In genomic region chr12:15459429-15459828, GRCm38 (mm10) we compare ENCODE assay signal across 20 mouse cellular contexts.
DNase-seq lines count a peak whose midpoint lies in the region; TF ChIP-seq lines count a peak whose summit lies in the region.
"Had no signal": no experiment of that assay in that cellular context is flagged by ENCODE, and none has a peak within 500 bp of the region (broad histone marks: within the 10 kb centered on the region; RNA-seq: fewer than 3 reads in every experiment).

No protein-coding gene starts in this region.

- intact Hi-C loops in left cerebral cortex, adult 2 months (cut with DNase I): no loop called here
- intact Hi-C loops in left cerebral cortex, postnatal 10 days (cut with DNase I): no loop called here

- DNase-seq in frontal cortex, adult 2 months (ENCODE audit: extremely low spot score in 1 of 2, low spot score in 1 of 2): peak; percentile 30 to 46
- DNase-seq in frontal cortex, postnatal 10 days (ENCODE audit: low spot score in 2 of 2): no peak
- no peak for DNase-seq in left cerebral cortex, adult 2 months (ENCODE audit: extremely low spot score in 1 of 2, low spot score in 2 of 2)
- no peak for DNase-seq in left cerebral cortex, postnatal 10 days (ENCODE audit: extremely low spot score in 1 of 2, low spot score in 2 of 2)
- DNase-seq in right cerebral cortex, postnatal 25 days: peak; percentile 4
- no peak for DNase-seq in right cerebral cortex, postnatal 14 days
- DNase-seq in telencephalon, adult 2 months (ENCODE audit: low read depth, low spot score): peak; percentile 58
- no peak for DNase-seq in urinary bladder, adult 2 months (ENCODE audit: low spot score)
- DNase-seq: adrenal gland, postnatal 14 days; cerebellum, adult 18-20 months; embryo, embryonic 11 days; gastrocnemius, adult 2 months; gastrocnemius, postnatal 25 days had no signal

- H3K27ac ChIP-seq in left cerebral cortex, adult 2 months: peak overlapping the region; percentile 71; the same call in 1 of the 2 replicates
- H3K27ac ChIP-seq: embryonic facial prominence, embryonic 15.5 days; forebrain, embryonic 10.5 days; forebrain, embryonic 15.5 days; gastrocnemius, adult 2 months; hindbrain, embryonic 10.5 days; hindbrain, embryonic 14.5 days had no signal

- no peak for TF ChIP-seq CTCF in left cerebral cortex, adult 2 months (IDR thresholded peaks at IDR 0.05)

- no peak overlapping the region for H3K4me3 ChIP-seq in left cerebral cortex, adult 2 months
- H3K4me3 ChIP-seq: embryonic facial prominence, embryonic 15.5 days; erythroblast, embryonic 14.5 days; forebrain, embryonic 10.5 days; forebrain, embryonic 15.5 days; gastrocnemius, adult 2 months; heart, embryonic 12.5 days; hindbrain, embryonic 10.5 days had no signal

Comparison
In these comparisons a context has a peak if more than half of its experiments do, and no peak if none do; other contexts are left out.
1. DNase-seq: peak in frontal cortex, adult 2 months (2 of 2), right cerebral cortex, postnatal 25 days (single experiment) and telencephalon, adult 2 months (single experiment); none in frontal cortex, postnatal 10 days (0 of 2), left cerebral cortex, adult 2 months (0 of 2), left cerebral cortex, postnatal 10 days (0 of 2), right cerebral cortex, postnatal 14 days (single experiment) and urinary bladder, adult 2 months (single experiment).